Mouse (Mus musculus) forebrain, embryonic 14.5 days (tissue): ENCODE measurements at regions not wholly inside any gene's neighbourhood (a gene's known extent, or its start where the extent isn't known, plus 50 kb on each side); places are given as distances from the start of the nearest gene placed in this dataset.

Source experiments
- ATAC-seq: fragments of 200-750 bp; cut with Nextera tagmentation; 2 replicates; pipeline ENCODE4 v1.8.0; 2017; ENCODE audit warnings: mild to moderate bottlenecking, moderate library complexity
- DNase-seq: peaks from one replicate; pipeline ENCODE4 v3.0.0-alpha.2; 2015; ENCODE audit warnings: low spot score
- H3K27ac ChIP-seq: fragments of 300-500 bp; sonication (generic); 2 replicates; pipeline ENCODE4 v1.5.1; 2014; ENCODE audit warnings: low read depth, mild to moderate bottlenecking, control low read depth, low read length, moderate library complexity
- H3K27me3 ChIP-seq: fragments of 300-500 bp; sonication (generic); replicated peaks from 2 replicates; pipeline ENCODE4 v1.6.1; 2014; ENCODE audit warnings: low read length, control low read depth, mixed read lengths; ENCODE audit not compliant: control insufficient read depth, insufficient read depth
- H3K36me3 ChIP-seq: fragments of 300-500 bp; sonication (generic); 2 replicates; pipeline ENCODE4 v1.6.1; 2014; ENCODE audit warnings: low read length, control low read depth; ENCODE audit not compliant: control insufficient read depth, insufficient read depth
- H3K4me1 ChIP-seq: fragments of 300-500 bp; sonication (generic); 2 replicates; pipeline ENCODE4 v1.6.1; 2014; ENCODE audit warnings: antibody characterized with exemption, low read length, control low read depth; ENCODE audit not compliant: control insufficient read depth, insufficient read depth
- H3K4me2 ChIP-seq: fragments of 300-500 bp; sonication (generic); 2 replicates; pipeline ENCODE4 v1.6.1; 2014; ENCODE audit warnings: mild to moderate bottlenecking, control low read depth, low read length
- H3K4me3 ChIP-seq: fragments of 300-500 bp; sonication (generic); 2 replicates; pipeline ENCODE4 v1.5.1; 2014; ENCODE audit warnings: low read depth, low read length, control low read depth
- H3K9ac ChIP-seq: fragments of 300-500 bp; sonication (generic); 2 replicates; pipeline ENCODE4 v1.6.1; 2014; ENCODE audit warnings: mild to moderate bottlenecking, low read length, control low read depth, moderate library complexity
- H3K9me3 ChIP-seq: fragments of 300-500 bp; sonication (generic); replicated peaks from 2 replicates; pipeline ENCODE4 v1.6.1; 2016; ENCODE audit warnings: low read length, control low read depth, mixed read lengths; ENCODE audit not compliant: control insufficient read depth
- WGBS: fragments of 180-500 bp; shearing (Covaris S2); extraction: QIAGEN DNeasy Blood & Tissue Kit; methylation state at CpG from one replicate; pipeline ENCODE4 v1.1.7; 2014; 5-methylcytosine and 5-hydroxymethylcytosine counted together

DNA sequence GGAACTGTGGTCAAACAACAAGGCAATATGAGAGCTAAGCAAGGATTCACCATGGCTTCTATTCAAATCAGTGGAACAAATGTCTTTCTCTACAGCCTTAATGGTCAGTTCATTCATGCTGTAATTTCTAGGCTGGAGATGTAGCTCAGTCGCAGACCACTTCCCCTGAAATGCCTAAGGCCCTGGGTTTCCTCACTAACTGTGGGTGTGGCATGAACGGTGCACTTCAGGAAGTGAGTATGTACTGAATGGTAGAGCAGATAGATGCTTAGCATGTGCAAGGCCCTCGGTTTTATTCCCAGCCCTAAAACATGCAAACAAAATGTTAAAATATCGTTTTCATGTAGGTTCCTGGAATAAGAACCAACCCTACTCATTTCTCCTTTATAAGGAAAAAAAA, 129.3 kb upstream of the Sp8 start:
- H3K27ac ChIP-seq = no peak overlapping the region
- H3K9me3 ChIP-seq = no peaks in the 10 kb centered on the region
- DNase-seq (no peak), ATAC-seq (no peak)
- no peak overlapping the region for H3K4me2 ChIP-seq
- no peaks in the 10 kb centered on the region; the same call in 1 of the 2 replicates for H3K4me1 ChIP-seq
- H3K4me3 ChIP-seq = no peak overlapping the region
- H3K36me3 ChIP-seq = no peaks in the 10 kb centered on the region
- WGBS = 90% methylated on average over 4 of the region's 4 CpGs
- no peak overlapping the region for H3K9ac ChIP-seq
- peaks cover 8% of the 10 kb centered on the region; the same call in 1 of the 2 replicates for H3K27me3 ChIP-seq

DNA sequence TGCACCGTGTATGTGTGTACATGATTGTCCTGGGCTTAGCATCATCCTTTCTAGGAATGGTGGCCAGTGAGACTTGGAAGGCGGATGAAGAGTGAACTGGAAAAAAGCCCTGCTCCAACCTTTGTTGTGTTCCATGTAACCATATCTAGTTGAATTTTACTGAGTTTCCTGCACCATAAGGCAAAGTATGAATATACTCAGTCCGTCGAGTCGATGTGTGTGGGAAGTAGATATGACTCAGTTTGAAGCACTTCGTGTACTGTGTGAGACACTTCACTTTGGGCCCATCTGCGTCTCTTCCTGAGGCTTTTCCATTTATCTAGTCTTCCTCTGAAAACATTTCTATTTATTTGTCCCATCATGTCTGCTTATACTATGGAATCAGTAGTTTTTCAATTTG, 139.5 kb upstream of the Sp8 start:
- Histone ChIP-seq H3K27me3 (no peaks in the 10 kb centered on the region), H3K9me3 (no peaks in the 10 kb centered on the region), H3K4me1 (0 out of 2 replicates have a peak, but pooled peaks cover 6% of the 10 kb centered on the region), H3K4me3 (no peak overlapping the region), H3K4me2 (no peak overlapping the region), H3K36me3 (no peaks in the 10 kb centered on the region), H3K27ac (no peak overlapping the region), H3K9ac (no peak overlapping the region)
- ATAC-seq (no peak), DNase-seq (no peak)
- WGBS = 91% methylated on average over 7 of the region's 7 CpGs

DNA sequence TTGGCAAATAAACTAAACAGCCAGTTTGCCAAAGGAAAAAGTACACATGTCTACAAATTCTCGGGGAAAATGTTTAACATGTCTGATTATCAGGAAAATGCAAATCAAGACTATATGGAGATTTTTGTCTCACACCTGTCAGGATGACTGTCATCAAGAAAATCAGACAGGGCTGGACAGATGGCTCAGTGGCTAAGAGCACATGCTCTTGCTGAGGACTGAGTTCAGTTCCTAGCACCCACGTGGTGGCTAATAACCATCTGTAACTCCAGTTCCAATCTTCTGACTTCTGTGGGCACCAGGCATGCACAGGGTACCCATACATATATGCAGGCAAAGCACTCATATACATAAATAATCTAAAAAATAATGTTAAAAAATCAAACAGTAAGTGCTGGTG, 141.3 kb upstream of the Sp8 start:
- ATAC-seq (peak; percentile 73; the same call in 1 of the 2 replicates), DNase-seq (peak; percentile 68)
- no peaks in the 10 kb centered on the region for H3K27me3 ChIP-seq
- H3K36me3 ChIP-seq = no peaks in the 10 kb centered on the region
- 73% methylated on average over 2 of the region's 2 CpGs for WGBS
- no peak overlapping the region for H3K9ac ChIP-seq
- no peak overlapping the region for H3K27ac ChIP-seq
- 0 out of 2 replicates have a peak, but pooled peaks cover 6% of the 10 kb centered on the region for H3K4me1 ChIP-seq
- no peaks in the 10 kb centered on the region for H3K9me3 ChIP-seq
- H3K4me3 ChIP-seq = no peak overlapping the region
- no peak overlapping the region for H3K4me2 ChIP-seq

DNA sequence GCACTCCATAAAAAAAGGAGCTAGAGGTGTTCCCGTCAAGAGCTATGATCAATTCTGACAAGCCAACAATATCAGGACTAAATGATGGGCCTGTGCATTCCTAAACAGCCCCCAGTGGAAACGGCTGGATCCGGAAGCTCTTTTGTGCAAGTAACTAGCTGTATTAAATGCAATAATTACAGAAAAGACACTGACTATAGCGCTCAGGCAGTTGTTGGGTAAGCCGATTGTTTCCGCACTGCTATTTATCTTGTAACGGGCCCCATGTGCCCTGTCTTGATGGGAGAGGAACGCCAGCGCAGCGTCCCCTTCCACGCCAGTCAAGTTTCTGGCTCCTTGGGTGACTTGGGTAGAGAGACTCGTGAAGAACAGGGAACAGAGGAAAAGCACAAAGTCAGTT, 142.4 kb upstream of the Sp8 start:
- no peak overlapping the region for H3K4me2 ChIP-seq
- ATAC-seq = peak; percentile 48; the same call in 1 of the 2 replicates
- H3K9ac ChIP-seq = no peak overlapping the region
- no peaks in the 10 kb centered on the region for H3K9me3 ChIP-seq
- H3K27ac ChIP-seq = 0 out of 2 replicates have a peak overlapping the region, but pooled peaks have one; percentile 3
- no peaks in the 10 kb centered on the region for H3K27me3 ChIP-seq
- H3K4me1 ChIP-seq = 0 out of 2 replicates have a peak, but pooled peaks cover 6% of the 10 kb centered on the region
- no peak for DNase-seq
- 49% methylated on average over 12 of the region's 12 CpGs for WGBS
- no peaks in the 10 kb centered on the region for H3K36me3 ChIP-seq
- no peak overlapping the region for H3K4me3 ChIP-seq

DNA sequence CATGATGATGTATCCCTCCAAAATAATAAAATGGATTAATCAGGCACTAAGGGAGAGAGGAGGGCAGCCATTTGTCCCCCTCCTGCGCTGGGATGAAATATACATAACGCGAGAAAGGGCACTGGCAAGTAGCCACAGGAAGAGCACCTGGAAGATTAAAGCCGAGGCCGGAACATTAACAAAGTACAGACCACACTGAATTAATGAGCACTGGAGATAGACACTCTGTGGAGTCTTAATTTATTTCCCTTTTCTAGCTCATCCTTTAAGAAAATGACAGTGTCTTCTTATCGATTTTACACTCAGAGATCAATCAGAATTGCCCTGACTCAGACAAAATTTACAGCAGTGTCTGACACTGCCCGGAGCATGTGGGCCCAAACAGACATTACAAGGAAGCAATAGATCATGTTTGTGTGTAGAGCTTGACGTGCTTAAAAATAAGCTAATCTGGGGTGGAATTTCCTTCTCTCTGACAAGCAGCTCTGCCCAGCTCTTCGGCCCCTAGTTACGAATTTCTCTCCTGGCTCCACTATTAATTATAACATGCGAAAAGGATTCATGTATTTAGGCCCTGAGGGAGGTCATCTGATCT, 143.0 kb upstream of the Sp8 start:
- H3K4me3 ChIP-seq = no peak overlapping the region
- H3K4me2 ChIP-seq = no peak overlapping the region
- no peak overlapping the region for H3K9ac ChIP-seq
- H3K27ac ChIP-seq = no peak overlapping the region
- 0 out of 2 replicates have a peak, but pooled peaks cover under 1% of the 10 kb centered on the region for H3K9me3 ChIP-seq
- no peaks in the 10 kb centered on the region for H3K27me3 ChIP-seq
- H3K4me1 ChIP-seq = 0 out of 2 replicates have a peak, but pooled peaks cover 6% of the 10 kb centered on the region
- H3K36me3 ChIP-seq = no peaks in the 10 kb centered on the region
- WGBS = 63% methylated on average over 11 of the region's 11 CpGs
- DNase-seq (no peak), ATAC-seq (no peak)

DNA sequence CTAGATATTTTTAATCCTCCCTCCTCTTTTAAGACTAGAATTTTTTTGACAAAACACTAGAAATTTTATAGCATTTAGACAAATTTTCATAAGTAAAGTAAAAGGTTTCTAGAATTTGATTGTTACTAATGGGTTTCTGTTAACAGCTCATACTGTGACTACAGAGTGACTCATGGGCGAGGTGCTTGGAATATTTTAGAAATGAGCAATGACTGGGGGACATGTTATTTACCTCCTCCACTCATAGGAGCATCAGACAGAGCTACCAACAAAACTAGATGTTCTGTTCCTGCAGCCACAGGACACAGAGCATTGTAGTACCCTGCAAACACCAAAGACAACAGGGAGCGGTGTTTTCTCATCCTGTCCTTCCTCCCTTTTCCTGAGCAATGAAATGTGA, 144.3 kb upstream of the Sp8 start:
- 84% methylated on average over 2 of the region's 2 CpGs for WGBS
- Histone ChIP-seq H3K9me3 (0 out of 2 replicates have a peak, but pooled peaks cover 3% of the 10 kb centered on the region), H3K36me3 (no peaks in the 10 kb centered on the region), H3K4me3 (no peak overlapping the region), H3K9ac (no peak overlapping the region), H3K4me1 (0 out of 2 replicates have a peak, but pooled peaks cover 6% of the 10 kb centered on the region), H3K27me3 (no peaks in the 10 kb centered on the region), H3K4me2 (no peak overlapping the region), H3K27ac (no peak overlapping the region)
- ATAC-seq (no peak), DNase-seq (no peak)

DNA sequence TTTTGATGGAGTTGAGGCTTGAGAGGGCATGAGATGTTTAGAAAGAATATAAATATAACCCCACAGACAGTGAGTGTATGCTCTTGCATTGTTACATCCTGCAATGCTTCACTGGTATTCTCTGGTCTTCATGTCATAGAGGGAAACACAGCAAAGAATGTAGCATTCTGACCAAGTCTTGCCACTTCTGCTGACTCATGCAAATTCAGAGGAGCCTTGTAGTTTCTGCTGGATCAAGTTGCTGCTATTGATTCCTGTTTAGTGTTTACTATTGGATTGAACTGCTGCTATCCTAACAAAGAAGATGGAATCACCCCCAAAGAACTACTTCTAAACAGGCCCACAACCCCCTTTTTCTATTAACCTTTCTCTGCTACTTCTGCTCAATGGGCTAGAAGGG, 148.0 kb upstream of the Sp8 start:
- Histone ChIP-seq H3K4me2 (no peak overlapping the region), H3K4me1 (no peaks in the 10 kb centered on the region), H3K36me3 (no peaks in the 10 kb centered on the region), H3K4me3 (no peak overlapping the region), H3K9ac (no peak overlapping the region), H3K27ac (no peak overlapping the region), H3K9me3 (0 out of 2 replicates have a peak, but pooled peaks cover 3% of the 10 kb centered on the region), H3K27me3 (no peaks in the 10 kb centered on the region)
- no peak for ATAC-seq
- DNase-seq = no peak

DNA sequence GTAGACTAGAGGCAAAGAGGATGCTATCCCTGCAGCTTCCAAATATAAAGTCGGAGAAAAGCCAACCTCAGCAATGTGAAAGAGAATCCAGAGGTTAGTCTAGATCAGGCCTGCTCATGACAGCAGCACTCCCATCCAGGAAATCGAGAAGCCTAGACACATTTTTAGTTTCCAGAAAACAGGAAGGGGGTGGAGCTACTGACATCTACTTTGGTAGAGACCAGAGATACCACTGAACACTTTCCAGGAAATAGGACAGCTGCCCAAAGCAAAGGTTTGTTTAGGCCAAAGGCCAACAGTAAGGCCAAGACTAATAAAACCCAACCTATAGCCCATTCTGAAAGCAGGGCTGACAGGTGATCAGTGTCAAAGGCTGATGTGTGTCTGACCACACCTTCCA, 151.4 kb upstream of the Sp8 start:
- DNase-seq = no peak
- Histone ChIP-seq H3K27ac (no peak overlapping the region), H3K4me3 (no peak overlapping the region), H3K9ac (no peak overlapping the region), H3K27me3 (no peaks in the 10 kb centered on the region), H3K4me1 (no peaks in the 10 kb centered on the region), H3K9me3 (0 out of 2 replicates have a peak, but pooled peaks cover 3% of the 10 kb centered on the region), H3K4me2 (no peak overlapping the region), H3K36me3 (no peaks in the 10 kb centered on the region)
- WGBS = 93% methylated on average over 2 of the region's 2 CpGs
- no peak for ATAC-seq

DNA sequence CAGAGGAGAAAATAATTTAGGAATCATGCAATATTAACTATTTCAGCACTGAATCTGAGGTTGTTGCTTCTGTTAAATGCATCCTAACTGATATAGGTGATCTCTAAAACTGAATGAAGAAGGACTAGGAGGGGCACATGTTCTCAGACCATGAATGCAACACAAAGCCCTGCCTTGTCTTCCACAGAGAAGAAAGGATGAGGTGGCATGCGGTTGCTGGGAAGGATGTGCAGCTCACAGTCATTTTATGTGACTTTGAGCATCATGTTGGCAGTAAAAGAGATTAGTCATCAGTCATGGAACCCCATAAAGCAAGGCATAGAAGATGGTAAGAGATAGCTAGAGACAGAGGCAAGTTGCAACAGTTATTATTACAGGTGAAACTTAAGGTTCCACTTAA, 163.2 kb upstream of the Sp8 start:
- 100% methylated on average over 1 of the region's 1 CpGs for WGBS
- Histone ChIP-seq H3K4me3 (no peak overlapping the region), H3K36me3 (no peaks in the 10 kb centered on the region), H3K27me3 (no peaks in the 10 kb centered on the region), H3K4me1 (no peaks in the 10 kb centered on the region), H3K9ac (no peak overlapping the region), H3K4me2 (no peak overlapping the region), H3K27ac (no peak overlapping the region), H3K9me3 (no peaks in the 10 kb centered on the region)
- ATAC-seq (no peak), DNase-seq (no peak)
